Mouse (Mus musculus) intestine, embryonic 16.5 days (tissue): ENCODE measurements around the gene Sst. TPM values are rescaled to one million over a fixed set of nuclear protein-coding genes. Genes with fewer than 3 reads are reported as not detected.

Experiments used
- ATAC-seq: fragments of 200-750 bp; cut with Nextera tagmentation; 2 replicates; pipeline ENCODE4 v1.8.0; 2017; ENCODE audit warnings: moderate TSS enrichment, moderate library complexity
- H3K27ac ChIP-seq: fragments of 300-500 bp; sonication (generic); 2 replicates; pipeline ENCODE4 v1.5.1; 2014; ENCODE audit warnings: mild to moderate bottlenecking, low read length
- H3K27me3 ChIP-seq: fragments of 300-500 bp; sonication (generic); replicated peaks from 2 replicates; pipeline ENCODE4 v1.6.1; 2014; ENCODE audit warnings: low read length, control low read depth, mixed read lengths; ENCODE audit not compliant: control insufficient read depth, insufficient read depth
- H3K36me3 ChIP-seq: fragments of 300-500 bp; sonication (generic); 2 replicates; pipeline ENCODE4 v1.6.1; 2014; ENCODE audit warnings: low read length, control low read depth; ENCODE audit not compliant: control insufficient read depth, insufficient read depth
- H3K4me1 ChIP-seq: fragments of 300-500 bp; sonication (generic); 2 replicates; pipeline ENCODE4 v1.6.1; 2014; ENCODE audit warnings: low read length, control low read depth, mixed read lengths; ENCODE audit not compliant: control insufficient read depth, insufficient read depth
- H3K4me2 ChIP-seq: fragments of 300-500 bp; sonication (generic); 2 replicates; pipeline ENCODE4 v1.6.1; 2014; ENCODE audit warnings: low read depth, low read length, control low read depth
- H3K4me3 ChIP-seq: fragments of 300-500 bp; sonication (generic); 2 replicates; pipeline ENCODE4 v1.5.1; 2014; ENCODE audit warnings: mild to moderate bottlenecking, low read length
- H3K9ac ChIP-seq: fragments of 300-500 bp; sonication (generic); 2 replicates; pipeline ENCODE4 v1.6.1; 2014; ENCODE audit warnings: low read depth, low read length
- H3K9me3 ChIP-seq: fragments of 300-500 bp; sonication (generic); 2 replicates; pipeline ENCODE4 v1.6.1; 2016; ENCODE audit warnings: low read length, control low read depth; ENCODE audit not compliant: control insufficient read depth
- WGBS: fragments of 180-500 bp; shearing (Covaris S2); extraction: QIAGEN DNeasy Blood & Tissue Kit; methylation state at CpG from one replicate; pipeline ENCODE4 v1.1.7; 2014; 5-methylcytosine and 5-hydroxymethylcytosine counted together
- polyA plus RNA-seq: library from polyadenylated mRNA; unstranded; fragments of >200 nt; fragmentation: Nextera tagmentation; extraction: Ambion mirVana; gene quantifications from 2 replicates; pipeline ENCODE4 v1.2.1, GENCODE M21; 2015

Sst gene
- 20.7 and 25.9 TPM in 2 replicates for polyA plus RNA-seq

- Histone ChIP-seq H3K27me3 (peaks cover 15% of the 10 kb centered on the region), H3K4me2 (no peak within 1 kb of the TSS), H3K36me3 (no peaks in the 10 kb centered on the region), H3K9me3 (no peaks in the 10 kb centered on the region), H3K4me3 (no peak within 1 kb of the TSS), H3K4me1 (no peaks in the 10 kb centered on the region), H3K27ac (no peak within 1 kb of the TSS), H3K9ac (no peak within 1 kb of the TSS)
- ATAC-seq = no peak
- WGBS = 8% methylated on average over 26 of the region's 26 CpGs
Measured at GRCm38 (mm10) chr16:23890636-23891035, at the start of gene Sst. Sst (minus strand) TSS chr16:23890958.

- Histone ChIP-seq H3K27ac (no peak overlapping the region), H3K4me1 (no peaks in the 10 kb centered on the region), H3K27me3 (no peaks in the 10 kb centered on the region), H3K4me2 (no peak overlapping the region), H3K4me3 (no peak overlapping the region), H3K36me3 (no peaks in the 10 kb centered on the region), H3K9ac (no peak overlapping the region), H3K9me3 (no peaks in the 10 kb centered on the region)
- ATAC-seq = no peak
- 38% methylated on average over 2 of the region's 2 CpGs for WGBS
Measured at GRCm38 (mm10) chr16:23934397-23934796, 43.6 kb upstream of the Sst start.

DNA sequence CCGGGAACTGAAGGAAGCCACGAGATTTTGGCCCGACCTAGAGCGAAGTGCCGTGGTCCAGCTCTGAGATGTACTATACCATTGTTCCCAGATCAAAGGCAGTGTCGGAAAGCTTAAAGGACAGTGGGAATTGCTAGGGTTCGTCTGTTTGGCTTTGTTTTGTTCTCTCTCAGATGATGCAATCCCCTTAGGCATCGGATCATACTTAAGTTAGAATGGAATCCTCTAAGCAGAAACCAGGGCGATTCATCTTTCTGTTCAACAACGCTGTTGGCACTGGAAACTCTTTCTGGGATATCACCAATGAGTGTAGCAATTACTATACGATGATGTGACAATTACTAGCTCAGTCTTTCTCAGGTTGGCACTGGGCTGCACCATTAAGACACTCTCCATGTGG, 41.5 kb upstream of the Sst start, which contains the start of gene Rtp2:
Gene Rtp2, minus strand, starts transcription at position 101 of the 400 bp plus-strand sequence.
- Histone ChIP-seq H3K4me2 (no peak within 1 kb of the TSS), H3K9me3 (no peaks in the 10 kb centered on the region), H3K4me1 (no peaks in the 10 kb centered on the region), H3K4me3 (no peak within 1 kb of the TSS), H3K36me3 (no peaks in the 10 kb centered on the region), H3K27ac (no peak within 1 kb of the TSS), H3K9ac (no peak within 1 kb of the TSS), H3K27me3 (no peaks in the 10 kb centered on the region)
- WGBS = 85% methylated on average over 11 of the region's 11 CpGs
- no peak for ATAC-seq

GRCm38 (mm10) chr16:23931275-23931674, 40.5 kb upstream of the Sst start:
- H3K9ac ChIP-seq = no peak overlapping the region
- H3K4me3 ChIP-seq = no peak overlapping the region
- no peaks in the 10 kb centered on the region for H3K27me3 ChIP-seq
- no peak overlapping the region for H3K27ac ChIP-seq
- H3K4me2 ChIP-seq = no peak overlapping the region
- H3K9me3 ChIP-seq = no peaks in the 10 kb centered on the region
- WGBS = 56% methylated on average over 18 of the region's 18 CpGs
- no peaks in the 10 kb centered on the region for H3K4me1 ChIP-seq
- ATAC-seq = no peak
- H3K36me3 ChIP-seq = no peaks in the 10 kb centered on the region

DNA sequence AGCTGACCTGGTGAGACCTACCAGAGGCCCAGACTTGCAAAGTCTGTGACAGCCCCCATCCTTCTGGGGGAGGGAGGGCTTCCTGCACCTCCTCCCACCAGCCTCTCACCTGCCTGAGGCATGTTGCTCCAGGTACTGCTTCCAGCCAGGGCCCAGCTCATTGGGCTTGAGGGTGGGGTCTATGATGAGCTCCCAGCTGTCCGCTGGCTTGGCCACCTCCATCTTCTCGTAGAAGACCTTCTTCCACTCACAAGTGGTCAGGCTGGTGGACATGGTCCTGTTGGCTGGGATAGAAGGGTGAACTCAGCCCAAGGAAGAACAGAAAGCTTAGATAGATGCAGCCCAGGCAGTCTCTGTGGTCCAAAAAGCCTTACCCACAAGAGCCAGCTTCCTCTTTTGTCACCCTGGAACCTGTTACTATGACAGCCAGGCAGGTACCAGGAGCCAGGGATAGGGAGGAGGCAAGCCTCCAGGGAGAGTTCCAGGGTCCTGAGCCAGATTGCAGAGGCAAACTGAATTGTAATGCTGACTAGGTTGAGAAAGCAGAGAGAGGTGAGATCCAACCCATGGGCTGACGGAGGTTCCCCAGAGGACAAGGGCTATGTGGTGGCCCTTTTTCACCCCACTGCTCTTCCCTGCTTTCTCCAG, 39.8 kb upstream of the Sst start:
- no peaks in the 10 kb centered on the region for H3K27me3 ChIP-seq
- no peaks in the 10 kb centered on the region for H3K9me3 ChIP-seq
- H3K36me3 ChIP-seq = no peaks in the 10 kb centered on the region
- H3K27ac ChIP-seq = no peak overlapping the region
- no peak for ATAC-seq
- no peaks in the 10 kb centered on the region for H3K4me1 ChIP-seq
- H3K9ac ChIP-seq = no peak overlapping the region
- H3K4me3 ChIP-seq = no peak overlapping the region
- WGBS = 83% methylated on average over 3 of the region's 3 CpGs
- no peak overlapping the region for H3K4me2 ChIP-seq

- Histone ChIP-seq H3K9me3 (no peaks in the 10 kb centered on the region), H3K4me1 (no peaks in the 10 kb centered on the region), H3K4me3 (no peak overlapping the region), H3K36me3 (no peaks in the 10 kb centered on the region), H3K27me3 (no peaks in the 10 kb centered on the region), H3K9ac (no peak overlapping the region), H3K27ac (no peak overlapping the region), H3K4me2 (no peak overlapping the region)
- ATAC-seq = no peak
- WGBS = 91% methylated on average over 33 of the region's 33 CpGs
Measured at GRCm38 (mm10) chr16:23927301-23928114, 36.8 kb upstream of the Sst start.

GRCm38 (mm10) chr16:23922906-23923305, 32.1 kb upstream of the Sst start:
- WGBS = 97% methylated on average over 1 of the region's 1 CpGs
- Histone ChIP-seq H3K4me1 (no peaks in the 10 kb centered on the region), H3K4me3 (no peak overlapping the region), H3K9ac (no peak overlapping the region), H3K9me3 (no peaks in the 10 kb centered on the region), H3K36me3 (no peaks in the 10 kb centered on the region), H3K27ac (no peak overlapping the region), H3K27me3 (no peaks in the 10 kb centered on the region), H3K4me2 (no peak overlapping the region)
- no peak for ATAC-seq

DNA sequence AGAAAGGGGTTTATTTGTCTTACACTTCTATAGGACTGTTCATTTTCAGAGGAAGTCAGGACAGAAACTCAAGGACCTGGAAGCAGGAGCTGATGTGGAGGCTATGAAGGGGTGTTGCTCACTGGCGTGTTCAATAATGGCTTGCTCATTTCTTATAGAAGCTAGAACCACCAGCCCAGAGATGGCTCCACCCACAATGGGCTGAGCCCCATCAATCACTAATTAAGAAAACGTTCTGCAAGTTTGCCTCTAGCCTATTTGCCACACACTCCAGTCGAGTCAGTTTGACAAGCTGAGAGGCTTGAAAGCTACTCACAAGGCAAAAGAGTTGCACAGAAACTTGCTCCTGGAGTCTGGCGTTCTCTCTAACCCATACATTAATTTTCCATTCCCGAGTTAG, 30.9 kb upstream of the Sst start:
- Histone ChIP-seq H3K36me3 (no peaks in the 10 kb centered on the region), H3K9me3 (no peaks in the 10 kb centered on the region), H3K9ac (no peak overlapping the region), H3K4me2 (no peak overlapping the region), H3K27me3 (no peaks in the 10 kb centered on the region), H3K27ac (no peak overlapping the region), H3K4me1 (no peaks in the 10 kb centered on the region), H3K4me3 (no peak overlapping the region)
- WGBS = 72% methylated on average over 5 of the region's 5 CpGs
- no peak for ATAC-seq

GRCm38 (mm10) chr16:23919418-23919817, 28.7 kb upstream of the Sst start:
- no peak for ATAC-seq
- 76% methylated on average over 2 of the region's 2 CpGs for WGBS

More at GRCm38 (mm10) chr16:23919418-23919817, 28.7 kb upstream of the Sst start:
- no peak overlapping the region for H3K27ac ChIP-seq
- H3K4me3 ChIP-seq = no peak overlapping the region
- H3K27me3 ChIP-seq = no peaks in the 10 kb centered on the region
- no peaks in the 10 kb centered on the region for H3K4me1 ChIP-seq
- H3K9ac ChIP-seq = no peak overlapping the region
- H3K4me2 ChIP-seq = no peak overlapping the region
- H3K36me3 ChIP-seq = no peaks in the 10 kb centered on the region
- H3K9me3 ChIP-seq = no peaks in the 10 kb centered on the region
